Mouse (Mus musculus) kidney, postnatal 0 days (tissue): ENCODE data around the gene F2rl2. TPM values are rescaled to one million over a fixed set of nuclear protein-coding genes. Genes with fewer than 3 reads are reported as not detected.

Source experiments
- ATAC-seq: fragments of 200-750 bp; cut with Nextera tagmentation; replicated peaks from 2 replicates; pipeline ENCODE4 v1.8.0; 2017; ENCODE audit warnings: low read depth, moderate number of reproducible peaks, moderate TSS enrichment, moderate library complexity; ENCODE audit not compliant: low FRiP score
- DNase-seq: peaks from one replicate; pipeline ENCODE4 v3.0.0-alpha.2; 2016; ENCODE audit warnings: low spot score
- H3K27ac ChIP-seq: fragments of 300-500 bp; sonication (generic); 2 replicates; pipeline ENCODE4 v1.5.1; 2014; ENCODE audit warnings: mild to moderate bottlenecking
- H3K27me3 ChIP-seq: fragments of 300-500 bp; sonication (generic); 2 replicates; pipeline ENCODE4 v1.6.1; 2014; ENCODE audit warnings: low read length, mixed read lengths; ENCODE audit not compliant: insufficient read depth
- H3K36me3 ChIP-seq: fragments of 300-500 bp; sonication (generic); 2 replicates; pipeline ENCODE4 v1.6.1; 2014; ENCODE audit warnings: low read length, mixed read lengths; ENCODE audit not compliant: insufficient read depth
- H3K4me1 ChIP-seq: fragments of 300-500 bp; sonication (generic); replicated peaks from 2 replicates; pipeline ENCODE4 v1.6.1; 2014; ENCODE audit warnings: antibody characterized with exemption, low read length, mixed read lengths; ENCODE audit not compliant: insufficient read depth
- H3K4me2 ChIP-seq: fragments of 300-500 bp; sonication (generic); 2 replicates; pipeline ENCODE4 v1.6.1; 2014; ENCODE audit warnings: mild to moderate bottlenecking, low read length, moderate library complexity, mixed read lengths
- H3K4me3 ChIP-seq: fragments of 300-500 bp; sonication (generic); replicated peaks from 2 replicates; pipeline ENCODE4 v1.5.1; 2014; ENCODE audit warnings: low read depth, low read length
- H3K9ac ChIP-seq: fragments of 300-500 bp; sonication (generic); 2 replicates; pipeline ENCODE4 v1.6.1; 2014; ENCODE audit warnings: low read depth, low read length
- H3K9me3 ChIP-seq: fragments of 300-500 bp; sonication (generic); replicated peaks from 2 replicates; pipeline ENCODE4 v1.6.1; 2016; ENCODE audit warnings: low read length, inconsistent platforms, mixed read lengths
- CTCF ChIP-seq: IDR thresholded peaks from 2 replicates; pipeline ENCODE4 v1.5.1; 2016; ENCODE audit warnings: antibody characterized with exemption, low read depth, mild to moderate bottlenecking, moderate library complexity
- WGBS: fragments of 180-500 bp; shearing (Covaris S2); extraction: QIAGEN DNeasy Blood & Tissue Kit; methylation state at CpG from one replicate; pipeline ENCODE4 v1.1.7; 2014; 5-methylcytosine and 5-hydroxymethylcytosine counted together
- polyA plus RNA-seq: library from polyadenylated mRNA; unstranded; fragments of >200 nt; fragmentation: Nextera tagmentation; extraction: Ambion mirVana; gene quantifications from 2 replicates; pipeline ENCODE4 v1.2.1, GENCODE M21; 2015

Gene F2rl2
- polyA plus RNA-seq, 1 experiment from 2014 or later = 0.11 TPM

DNA sequence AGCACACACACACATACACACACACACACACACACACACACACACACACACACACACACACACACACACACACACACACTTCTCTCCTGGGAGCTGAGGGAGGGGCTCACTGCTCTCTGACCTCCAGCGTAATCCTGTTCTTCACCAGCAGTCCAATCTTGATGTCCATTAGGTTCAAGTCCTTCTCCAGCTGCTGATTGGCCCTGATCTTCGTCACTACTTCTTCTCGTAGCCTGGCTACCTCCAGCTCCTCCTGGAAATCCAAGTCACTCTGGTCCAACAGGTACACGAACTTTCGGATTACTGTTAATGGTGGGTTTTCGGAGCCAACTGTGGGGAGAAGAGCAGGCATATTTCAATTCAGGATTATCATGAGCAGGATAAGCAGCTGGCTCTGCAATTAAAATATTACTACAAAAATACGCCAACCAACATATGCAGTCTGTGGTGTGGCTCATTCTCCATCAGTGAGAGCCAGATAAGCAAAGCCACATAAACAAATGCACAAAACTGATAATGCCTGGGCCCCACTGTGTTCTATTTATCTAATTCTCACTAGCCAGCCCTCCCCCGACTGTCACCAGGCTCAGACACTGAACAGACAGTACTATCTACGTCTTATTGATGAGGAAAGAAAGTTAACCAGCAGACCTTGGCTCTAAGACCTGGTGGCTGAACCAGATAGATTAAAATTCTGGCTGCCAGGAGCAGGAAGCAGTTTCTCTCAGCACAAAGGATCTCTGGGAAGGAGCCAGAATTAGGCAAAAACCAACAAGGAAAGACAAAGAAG is 25.4 kb upstream of the F2rl2 start:
- H3K9me3 ChIP-seq = no peaks in the 10 kb centered on the region
- ATAC-seq (no peak), DNase-seq (no peak)
- no peak overlapping the region for H3K9ac ChIP-seq
- H3K4me1 ChIP-seq = no peaks in the 10 kb centered on the region
- no peak for TF ChIP-seq CTCF
- H3K27ac ChIP-seq = no peak overlapping the region
- WGBS = 80% methylated on average over 9 of the region's 9 CpGs
- no peaks in the 10 kb centered on the region for H3K27me3 ChIP-seq
- no peak overlapping the region for H3K4me3 ChIP-seq
- no peak overlapping the region for H3K4me2 ChIP-seq
- H3K36me3 ChIP-seq = no peaks in the 10 kb centered on the region

DNA sequence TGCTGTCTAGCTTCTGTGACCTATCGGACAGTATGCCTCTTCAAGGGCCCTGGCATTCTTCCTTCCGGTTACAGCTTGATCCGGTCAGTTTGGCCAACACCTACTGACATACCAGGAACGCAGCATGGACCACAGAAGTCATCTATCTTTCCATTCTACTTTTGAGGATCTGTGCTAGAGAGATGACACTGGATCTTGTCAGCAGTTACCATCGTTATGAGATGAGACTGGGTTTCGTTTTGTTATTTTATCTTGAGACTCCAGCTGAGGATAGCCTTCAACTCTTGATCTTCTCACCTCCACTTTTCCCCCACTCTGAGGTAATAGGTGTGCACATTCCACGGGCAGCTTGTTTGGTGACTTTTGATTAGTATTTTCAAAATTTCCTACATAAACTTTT is 24.3 kb upstream of the F2rl2 start:
- no peak overlapping the region for H3K4me3 ChIP-seq
- H3K27ac ChIP-seq = no peak overlapping the region
- ATAC-seq (no peak), DNase-seq (no peak)
- H3K9ac ChIP-seq = no peak overlapping the region
- TF ChIP-seq CTCF = no peak
- H3K36me3 ChIP-seq = no peaks in the 10 kb centered on the region
- 88% methylated on average over 7 of the region's 7 CpGs for WGBS
- H3K4me1 ChIP-seq = no peaks in the 10 kb centered on the region
- H3K27me3 ChIP-seq = no peaks in the 10 kb centered on the region
- H3K4me2 ChIP-seq = no peak overlapping the region
- no peaks in the 10 kb centered on the region for H3K9me3 ChIP-seq

DNA sequence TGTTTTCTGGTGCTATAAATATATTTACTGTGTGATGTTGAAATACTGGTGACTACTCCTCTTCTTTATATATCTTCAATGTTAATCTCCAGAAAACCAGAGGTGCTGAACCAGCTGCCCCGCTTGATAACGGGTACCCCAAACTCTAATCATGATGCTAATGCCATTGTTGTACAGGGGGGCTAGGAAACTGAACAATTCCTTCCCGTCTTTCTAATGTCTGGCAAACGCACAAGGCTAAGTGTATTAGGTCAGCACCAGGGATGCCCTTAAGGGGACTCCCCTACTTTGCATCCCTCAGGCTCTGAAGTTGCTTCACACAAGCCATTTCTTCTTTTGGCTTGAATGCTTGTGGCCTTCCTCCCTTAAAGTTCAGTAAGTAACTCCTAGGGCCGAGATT is 17.6 kb upstream of the F2rl2 start:
- Histone ChIP-seq H3K36me3 (no peaks in the 10 kb centered on the region), H3K9ac (no peak overlapping the region), H3K4me1 (no peaks in the 10 kb centered on the region), H3K27ac (no peak overlapping the region), H3K4me2 (no peak overlapping the region), H3K4me3 (no peak overlapping the region), H3K9me3 (no peaks in the 10 kb centered on the region), H3K27me3 (no peaks in the 10 kb centered on the region)
- DNase-seq (no peak), ATAC-seq (no peak)
- WGBS = 81% methylated on average over 5 of the region's 5 CpGs
- TF ChIP-seq CTCF = no peak

DNA sequence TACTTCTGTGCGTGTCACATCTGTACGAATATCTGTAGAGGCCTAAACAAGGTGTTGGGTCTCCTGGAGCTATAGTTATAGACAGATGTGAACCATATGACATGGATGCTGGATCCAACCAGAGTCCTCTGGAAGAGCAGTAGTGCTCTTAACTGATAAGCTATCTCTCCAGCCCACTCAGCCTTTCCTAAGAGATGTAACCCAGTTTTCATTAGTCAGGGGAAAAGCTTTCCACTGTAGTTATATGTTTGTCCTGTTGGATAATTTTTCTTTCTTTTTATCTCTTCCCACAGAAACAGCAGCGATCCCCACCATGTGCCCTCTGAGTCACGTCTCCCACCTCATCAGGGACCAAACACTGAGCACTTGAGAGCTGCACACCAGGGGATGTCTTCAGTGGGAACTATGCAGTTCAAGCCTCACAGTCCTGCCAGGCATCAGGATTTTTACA is 17.1 kb upstream of the F2rl2 start:
- H3K9me3 ChIP-seq = no peaks in the 10 kb centered on the region
- WGBS = 76% methylated on average over 4 of the region's 4 CpGs
- H3K4me2 ChIP-seq = no peak overlapping the region
- no peak for TF ChIP-seq CTCF
- H3K27ac ChIP-seq = no peak overlapping the region
- no peaks in the 10 kb centered on the region for H3K36me3 ChIP-seq
- ATAC-seq (no peak), DNase-seq (no peak)
- no peak overlapping the region for H3K9ac ChIP-seq
- H3K4me1 ChIP-seq = no peaks in the 10 kb centered on the region
- H3K4me3 ChIP-seq = no peak overlapping the region
- H3K27me3 ChIP-seq = no peaks in the 10 kb centered on the region

- no peak for TF ChIP-seq CTCF
- WGBS = 82% methylated on average over 9 of the region's 9 CpGs
These were observed 11.9 kb upstream of the F2rl2 start for GRCm38 (mm10) chr13:95684656-95685244.

GRCm38 (mm10) chr13:95685736-95686135 is 10.9 kb upstream of the F2rl2 start:
- DNase-seq (no peak), ATAC-seq (no peak)
- no peak for TF ChIP-seq CTCF
- H3K36me3 ChIP-seq = no peaks in the 10 kb centered on the region
- H3K4me1 ChIP-seq = no peaks in the 10 kb centered on the region
- no peaks in the 10 kb centered on the region for H3K27me3 ChIP-seq
- H3K9ac ChIP-seq = no peak overlapping the region
- WGBS = 56% methylated on average over 5 of the region's 5 CpGs
- H3K4me3 ChIP-seq = no peak overlapping the region
- no peak overlapping the region for H3K27ac ChIP-seq
- H3K9me3 ChIP-seq = no peaks in the 10 kb centered on the region
- no peak overlapping the region for H3K4me2 ChIP-seq

More at GRCm38 (mm10) chr13:95684656-95685244, 11.9 kb upstream of the F2rl2 start:
- Histone ChIP-seq H3K4me1 (no peaks in the 10 kb centered on the region), H3K9me3 (no peaks in the 10 kb centered on the region), H3K27ac (no peak overlapping the region), H3K4me2 (no peak overlapping the region), H3K4me3 (no peak overlapping the region), H3K27me3 (no peaks in the 10 kb centered on the region), H3K9ac (no peak overlapping the region), H3K36me3 (no peaks in the 10 kb centered on the region)
- DNase-seq (no peak), ATAC-seq (no peak)
